Mouse (Mus musculus) CH12.LX (cell line): ENCODE measurements around the gene Gse1. TPM values are rescaled to one million over a fixed set of nuclear protein-coding genes. Genes with fewer than 3 reads are reported as not detected.

Experiments used
- DNase-seq: peaks from one replicate; pipeline ENCODE4 v3.0.0-alpha.2; 2013; ENCODE audit errors: extremely low read depth
- H3K27ac ChIP-seq: 2 replicates; pipeline ENCODE4 v1.5.1; 2012; ENCODE audit warnings: low read depth, mild to moderate bottlenecking, control low read depth, moderate library complexity; ENCODE audit not compliant: insufficient read depth
- H3K27me3 ChIP-seq: replicated peaks from 2 replicates; pipeline ENCODE3; 2012; ENCODE audit warnings: inconsistent platforms
- H3K36me3 ChIP-seq, 2 experiments: replicated peaks in 1 of 2; 2 replicates each; pipeline versions ENCODE3 to v1.6.1; 2012; ENCODE audit warnings: inconsistent platforms in 1 of 2, low read length in 1 of 2, mild to moderate bottlenecking in 1 of 2, mixed read lengths in 1 of 2, moderate library complexity in 1 of 2; ENCODE audit not compliant: control insufficient read depth in 1 of 2, insufficient read depth in 1 of 2
- H3K4me1 ChIP-seq, 2 experiments: 2 replicates each; pipeline ENCODE4 v1.6.1; 2012; ENCODE audit warnings: inconsistent platforms in 1 of 2, moderate library complexity in 1 of 2; ENCODE audit not compliant: insufficient read depth in 2 of 2, control insufficient read depth in 1 of 2
- H3K4me2 ChIP-seq: 2 replicates; pipeline ENCODE4 v1.6.1; 2012; ENCODE audit warnings: low read depth, mild to moderate bottlenecking, control low read depth; ENCODE audit not compliant: poor library complexity, insufficient read depth, severe bottlenecking
- H3K4me3 ChIP-seq, 3 experiments: fragments of 150-350 bp in 1 of 3; sonication (generic) in 1 of 3; replicated peaks in 1 of 3; 2 replicates each; pipeline versions ENCODE3 to v1.5.1; 2011 to 2012; ENCODE audit warnings: low read depth in 2 of 3, low read length in 2 of 3, mild to moderate bottlenecking in 2 of 3, moderate library complexity in 2 of 3, control low read depth in 1 of 3, improper control_type of control experiment in 1 of 3, inconsistent platforms in 1 of 3, mixed read lengths in 1 of 3; ENCODE audit not compliant: poor library complexity in 1 of 3
- H3K79me2 ChIP-seq: replicated peaks from 2 replicates; pipeline ENCODE4 v1.6.1; 2012; ENCODE audit warnings: mild to moderate bottlenecking, moderate library complexity; ENCODE audit not compliant: control insufficient read depth, poor library complexity, insufficient read depth, severe bottlenecking; ENCODE audit errors: extremely low read depth
- H3K9ac ChIP-seq: 2 replicates; pipeline ENCODE4 v1.6.1; 2012; ENCODE audit warnings: low read depth, mild to moderate bottlenecking, control low read depth, moderate library complexity; ENCODE audit not compliant: insufficient read depth
- H3K9me3 ChIP-seq: replicated peaks from 2 replicates; pipeline ENCODE3; 2012; ENCODE audit warnings: low read length, inconsistent platforms, mixed read lengths
- BHLHE40 ChIP-seq: IDR thresholded peaks from 2 replicates; pipeline ENCODE4 v1.6.1; 2011; ENCODE audit warnings: mild to moderate bottlenecking, low read depth, low read length, improper control_type of control experiment
- CHD2 ChIP-seq: IDR thresholded peaks from 2 replicates; pipeline ENCODE4 v1.6.1; 2011; ENCODE audit warnings: low read length, improper control_type of control experiment
- CTCF ChIP-seq, 2 experiments: IDR thresholded peaks in 1 of 2; conservative IDR thresholded peaks in 1 of 2; 2 replicates each; pipeline ENCODE4 v1.5.1; 2011 to 2012; ENCODE audit warnings: low read depth in 2 of 2, low read length in 2 of 2, improper control_type of control experiment in 1 of 2, inconsistent platforms in 1 of 2, mild to moderate bottlenecking in 1 of 2, moderate library complexity in 1 of 2
- ELF1 ChIP-seq: IDR thresholded peaks from 2 replicates; pipeline ENCODE4 v1.6.1; 2014; ENCODE audit warnings: low read depth, mild to moderate bottlenecking, inconsistent platforms, low read length, improper control_type of control experiment
- EP300 ChIP-seq: IDR thresholded peaks from 2 replicates; pipeline ENCODE4 v1.6.1; 2011; ENCODE audit warnings: low read length, improper control_type of control experiment
- ETS1 ChIP-seq: conservative IDR thresholded peaks from 2 replicates; pipeline ENCODE4 v1.6.1; 2012; ENCODE audit warnings: low read depth, mild to moderate bottlenecking, inconsistent platforms, low read length, improper control_type of control experiment, moderate library complexity
- IRF4 ChIP-seq: IDR thresholded peaks from 2 replicates; pipeline ENCODE4 v1.6.1; 2014; ENCODE audit warnings: low read depth, mild to moderate bottlenecking, inconsistent platforms, low read length, improper control_type of control experiment
- JUND ChIP-seq: conservative IDR thresholded peaks from 2 replicates; pipeline ENCODE4 v1.6.1; 2011; ENCODE audit warnings: low read depth, low read length, improper control_type of control experiment
- MAX ChIP-seq: IDR thresholded peaks from 2 replicates; pipeline ENCODE4 v1.6.1; 2011; ENCODE audit warnings: low read length, improper control_type of control experiment
- MEF2A ChIP-seq: IDR thresholded peaks from 2 replicates; pipeline ENCODE4 v1.6.1; 2014; ENCODE audit warnings: low read depth, mild to moderate bottlenecking, inconsistent platforms, low read length, improper control_type of control experiment, borderline replicate concordance
- MXI1 ChIP-seq: IDR thresholded peaks from 2 replicates; pipeline ENCODE4 v1.6.1; 2011; ENCODE audit warnings: mild to moderate bottlenecking, low read depth, low read length, improper control_type of control experiment
- MYC ChIP-seq: IDR thresholded peaks from 2 replicates; pipeline ENCODE4 v1.6.1; 2011; ENCODE audit warnings: low read depth, mild to moderate bottlenecking, improper control_type of control experiment, low read length
- NELFE ChIP-seq: IDR thresholded peaks from 2 replicates; pipeline ENCODE4 v1.6.1; 2011; ENCODE audit warnings: low read depth, low read length, improper control_type of control experiment
- PAX5 ChIP-seq: IDR thresholded peaks from 2 replicates; pipeline ENCODE4 v1.6.1; 2012; ENCODE audit warnings: low read length, inconsistent platforms, mixed read lengths
- RCOR1 ChIP-seq: conservative IDR thresholded peaks from 2 replicates; pipeline ENCODE4 v1.6.1; 2012; ENCODE audit warnings: low read depth, mild to moderate bottlenecking, inconsistent platforms, low read length, improper control_type of control experiment
- SIN3A ChIP-seq: IDR thresholded peaks from 2 replicates; pipeline ENCODE4 v1.6.1; 2012; ENCODE audit warnings: low read length, improper control_type of control experiment, inconsistent platforms
- SMC3 ChIP-seq: IDR thresholded peaks from 2 replicates; pipeline ENCODE4 v1.6.1; 2011; ENCODE audit warnings: low read depth, low read length, improper control_type of control experiment
- TCF12 ChIP-seq: IDR thresholded peaks from 2 replicates; pipeline ENCODE4 v1.6.1; 2014; ENCODE audit warnings: low read depth, mild to moderate bottlenecking, inconsistent platforms, low read length, improper control_type of control experiment
- UBTF ChIP-seq: IDR thresholded peaks from 2 replicates; pipeline ENCODE4 v1.6.1; 2012; ENCODE audit warnings: low read depth, mild to moderate bottlenecking, inconsistent platforms, low read length, improper control_type of control experiment, moderate library complexity
- USF1 ChIP-seq: IDR thresholded peaks from 2 replicates; pipeline ENCODE4 v1.6.1; 2014; ENCODE audit warnings: low read depth, mild to moderate bottlenecking, inconsistent platforms, low read length, improper control_type of control experiment
- USF2 ChIP-seq: conservative IDR thresholded peaks from 2 replicates; pipeline ENCODE4 v1.6.1; 2011; ENCODE audit warnings: low read depth, low read length, improper control_type of control experiment
- ZKSCAN1 ChIP-seq: IDR thresholded peaks from 2 replicates; pipeline ENCODE4 v1.6.1; 2012; ENCODE audit warnings: low read depth, inconsistent platforms, low read length, improper control_type of control experiment, borderline replicate concordance
- ZMIZ1 ChIP-seq: IDR thresholded peaks from 2 replicates; pipeline ENCODE4 v1.6.1; 2012; ENCODE audit warnings: low read depth, mild to moderate bottlenecking, inconsistent platforms, low read length, improper control_type of control experiment
- ZNF384 ChIP-seq: IDR thresholded peaks from 2 replicates; pipeline ENCODE4 v1.6.1; 2012; ENCODE audit warnings: low read depth, low read length, improper control_type of control experiment, inconsistent platforms
- dilution Hi-C: fragments of 300-500 bp; cut with MboI; formaldehyde crosslinking; loops from 2 replicates; pipeline ENCODE4 v1.14.3; 2020; ENCODE audit warnings: low sequenced_read_pairs; ENCODE audit not compliant: extremely low pct_unique_long_range_greater_than_20kb, extremely low pct_ligation_motif_present
- in situ Hi-C: fragments of 300-500 bp; cut with MboI; formaldehyde crosslinking; loops from 3 replicates; pipeline ENCODE4 v1.14.3; 2019; ENCODE audit warnings: low sequenced_read_pairs, low pct_ligation_motif_present, low pct_unique_long_range_greater_than_20kb, mixed read lengths
- polyA plus RNA-seq: library from polyadenylated mRNA; unstranded; fragments of >175 nt; gene quantifications from 2 replicates; pipeline ENCODE4 v1.2.1, GENCODE M21; 2012; ENCODE audit warnings: low read depth; ENCODE audit not compliant: insufficient read length
- total RNA-seq, 2 experiments: library from RNA; depleted of rRNA; stranded (reverse); fragments of 300-350 nt in 1 of 2; fragments of >200 nt in 1 of 2; gene quantifications; 2 replicates each; pipeline ENCODE4 v1.2.3; 2012 to 2014

Gse1 gene
- total and polyA plus RNA-seq, 3 experiments = 1.3 to 9.8 (median 8.5) TPM

GRCm38 (mm10) chr8:120348922-120349321 is 120.7 kb downstream of the Gse1 start:
- in situ Hi-C loops (no loop called here), dilution Hi-C loops (no loop called here)
- DNase-seq = peak; percentile 66
- Histone ChIP-seq H3K27me3 (peaks cover 1% of the 10 kb centered on the region), H3K79me2 (no peaks in the 10 kb centered on the region), H3K4me2 (peak overlapping the region; percentile 65), H3K4me3 (peak overlapping the region in 1 of 3 experiments; percentile 14), H3K27ac (no peak overlapping the region), H3K9ac (no peak overlapping the region), H3K9me3 (peaks cover 6% of the 10 kb centered on the region), H3K36me3 (peaks cover 0 to 6% of the 10 kb centered on the region in 2 experiments), H3K4me1 (peaks cover 45 to 69% of the 10 kb centered on the region in 2 experiments)
- no peak for TF ChIP-seq MYC
- TF ChIP-seq MAX = peak; percentile 54; the same call in 1 of the 2 replicates
- TF ChIP-seq PAX5 = no peak
- TF ChIP-seq SIN3A = no peak
- TF ChIP-seq USF1 = peak; percentile 74
- TF ChIP-seq ELF1 = 0 out of 2 replicates have a peak, but pooled peaks have one; percentile 30
- TF ChIP-seq SMC3 = no peak
- TF ChIP-seq JUND = no peak
- TF ChIP-seq CHD2 = no peak
- TF ChIP-seq UBTF = peak; percentile 66; the same call in 1 of the 2 replicates
- peak; percentile 83 for TF ChIP-seq IRF4
- TF ChIP-seq ETS1 = peak; percentile 60
- TF ChIP-seq MXI1 = no peak
- TF ChIP-seq RCOR1 = no peak
- TF ChIP-seq BHLHE40 = peak; percentile 91
- no peak for TF ChIP-seq CTCF (conservative IDR thresholded peaks at IDR 0.05 in 1 of 2, IDR thresholded peaks at IDR 0.05 in 1 of 2; ENCODE audit: low read depth in 2 of 2, low read length in 2 of 2)
- TF ChIP-seq MEF2A = peak; percentile 44; the same call in 1 of the 2 replicates
- no peak for TF ChIP-seq NELFE
- peak; percentile 65 for TF ChIP-seq USF2
- peak; percentile 52 for TF ChIP-seq EP300
- peak; percentile 56; the same call in 1 of the 2 replicates for TF ChIP-seq TCF12
- no peak for TF ChIP-seq ZMIZ1

- in situ Hi-C loops = no loop called here
These were observed 123.2 kb downstream of the Gse1 start for GRCm38 (mm10) chr8:120351332-120352071.

More at GRCm38 (mm10) chr8:120351332-120352071, 123.2 kb downstream of the Gse1 start:
- no peak for DNase-seq
- Histone ChIP-seq H3K9ac (no peak overlapping the region), H3K27me3 (no peaks in the 10 kb centered on the region), H3K9me3 (no peaks in the 10 kb centered on the region), H3K4me2 (no peak overlapping the region), H3K4me1 (peaks cover 42 to 75% of the 10 kb centered on the region in 2 experiments), H3K27ac (no peak overlapping the region), H3K79me2 (no peaks in the 10 kb centered on the region), H3K4me3 (no peak overlapping the region), H3K36me3 (no peaks in the 10 kb centered on the region)
- TF ChIP-seq ZKSCAN1 = peak; percentile 52
- no peak for TF ChIP-seq ZNF384
- dilution Hi-C loops = no loop called here
